Mouse (Mus musculus) thymus, adult 2 months (tissue): ENCODE measurements around the gene Slc6a16.

Experiments used
- CTCF ChIP-seq: fragments of 200-500 bp; IDR thresholded peaks from 2 replicates; pipeline ENCODE4 v1.5.1; 2012; ENCODE audit warnings: mild to moderate bottlenecking, control low read depth, low read length, moderate library complexity, borderline replicate concordance; ENCODE audit not compliant: control insufficient read depth, poor library complexity, insufficient read depth; ENCODE audit errors: extremely low read depth
- POLR2A ChIP-seq: fragments of 200-500 bp; IDR thresholded peaks from 2 replicates; pipeline ENCODE4 v1.6.1; 2012; ENCODE audit warnings: mild to moderate bottlenecking, low read length, control low read depth, moderate library complexity; ENCODE audit not compliant: control insufficient read depth, poor library complexity, insufficient read depth; ENCODE audit errors: extremely low read depth

GRCm38 (mm10) chr7:45221680-45222079 lies 19.2 kb upstream of the Slc6a16 start:
- TF ChIP-seq POLR2A (no peak), CTCF (no peak)
